Mouse (Mus musculus): ENCODE measurements at regions not wholly inside any gene's neighbourhood (a gene's known extent, or its start where the extent isn't known, plus 50 kb on each side); places are given as distances from the start of the nearest gene placed in this dataset.

DNA sequence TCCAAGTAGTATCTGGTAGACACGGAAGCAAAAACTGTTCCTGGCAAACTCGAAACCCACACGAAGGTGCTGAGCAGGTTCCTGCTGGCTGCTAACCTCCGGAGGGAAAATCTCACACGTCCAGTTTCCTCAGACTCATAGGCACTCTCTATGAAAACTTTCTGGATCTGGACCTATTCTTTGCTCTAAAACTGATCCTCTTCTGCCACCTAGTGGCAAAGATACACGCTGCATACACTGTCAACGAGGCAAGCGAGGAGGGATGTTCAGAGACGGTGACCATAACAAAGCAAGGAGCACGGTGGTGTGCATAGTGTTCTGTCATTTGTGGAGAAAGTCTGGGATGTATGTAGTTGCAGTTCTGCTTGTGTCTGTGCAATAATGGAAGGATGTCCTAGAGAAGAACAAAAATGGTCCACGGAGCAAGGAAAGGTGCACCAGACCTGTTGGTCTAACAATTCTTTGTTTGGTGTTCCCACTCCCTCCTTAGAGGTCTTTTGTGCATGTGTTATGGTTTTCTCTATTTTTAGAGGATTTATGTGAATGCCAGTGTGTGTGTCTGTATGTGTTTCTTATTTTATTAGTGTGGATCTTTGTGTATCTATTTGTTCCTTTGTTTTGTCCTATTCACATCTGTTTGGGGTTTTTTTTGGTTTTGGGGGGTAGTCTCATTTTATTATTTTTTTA, 57.0 kb upstream of the Siglech start:
- DNase-seq (ENCODE audit: low spot score in 2 of 2), result peak; percentile 27 to 34
- intact Hi-C loops (cut with DNase I), result no loop called here

All from left cerebral cortex, postnatal 36 days (tissue).